In the genomic region with DNA sequence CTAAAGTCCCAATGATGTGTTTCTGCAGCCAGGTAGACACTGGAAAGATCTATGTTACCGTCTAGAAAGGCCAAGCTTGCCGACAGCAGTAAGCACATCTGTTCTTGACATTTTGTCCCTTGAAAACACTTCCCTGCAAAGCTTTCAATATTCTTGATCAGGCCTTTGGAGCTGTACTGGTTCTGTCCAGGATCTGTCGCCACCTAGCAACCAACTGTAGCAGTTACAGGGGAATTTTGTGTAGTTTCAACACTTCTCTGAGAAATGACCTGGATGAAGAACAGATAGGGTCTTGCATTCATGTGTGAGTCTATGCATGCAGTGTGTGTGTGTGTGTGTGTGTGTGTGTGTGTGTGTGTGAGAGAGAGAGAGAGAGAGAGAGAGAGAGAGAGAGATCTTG, we compare ENCODE assay signal across 12 mouse cellular contexts. TPM values are rescaled to one million over a fixed set of nuclear protein-coding genes. Genes with fewer than 3 reads are reported as not detected.
DNase-seq lines count a peak whose midpoint lies in the region; ATAC-seq and TF ChIP-seq lines count a peak whose summit lies in the region.
"Had no signal": no experiment of that assay in that cellular context is flagged by ENCODE, and none has a peak within 500 bp of the region (broad histone marks: within the 10 kb centered on the region; RNA-seq: fewer than 3 reads in every experiment).

No protein-coding gene starts in this region.

- H3K4me2 ChIP-seq in liver, postnatal 0 days (ENCODE audit: low read depth, low read length) = no peak overlapping the region
- H3K4me2 ChIP-seq in liver, embryonic 11.5 days = no peak overlapping the region
- no peak overlapping the region for H3K4me2 ChIP-seq in hindbrain, embryonic 12.5 days (replicated peaks)
- H3K4me2 ChIP-seq: heart, embryonic 11.5 days had no signal

- DNase-seq in gastrocnemius, adult 2 months = no peak
- DNase-seq in gastrocnemius, postnatal 14 days = no peak
- no peak for DNase-seq in liver, postnatal 0 days
- no peak for DNase-seq in liver, embryonic 11.5 days (ENCODE audit: low spot score)
- DNase-seq in ES-CJ7 (ENCODE audit: low read depth, low spot score) = peak; percentile 37
- DNase-seq in embryo, embryonic 11 days = peak; percentile 6
- DNase-seq in urinary bladder, postnatal 36 days (ENCODE audit: low spot score in 2 of 2) = no peak

- H3K9ac ChIP-seq in liver, postnatal 0 days (replicated peaks) = no peak overlapping the region
- no peak overlapping the region for H3K9ac ChIP-seq in liver, embryonic 11.5 days (ENCODE audit: low read depth, low read length)
- H3K9ac ChIP-seq in hindbrain, embryonic 12.5 days = no peak overlapping the region

- no peak overlapping the region for H3K27ac ChIP-seq in gastrocnemius, adult 2 months
- H3K27ac ChIP-seq in liver, postnatal 0 days (ENCODE audit: low read depth) = peak overlapping the region; percentile 95; the same call in 1 of the 2 replicates
- no peak overlapping the region for H3K27ac ChIP-seq in liver, embryonic 11.5 days (ENCODE audit: low read depth, low read length)
- H3K27ac ChIP-seq in hindbrain, embryonic 12.5 days = no peak overlapping the region

- no peaks in the 10 kb centered on the region for H3K9me3 ChIP-seq in liver, postnatal 0 days (ENCODE audit: low read length)
- H3K9me3 ChIP-seq in liver, embryonic 11.5 days (ENCODE audit: control insufficient read depth, low read length) = no peaks in the 10 kb centered on the region
- H3K9me3 ChIP-seq in hindbrain, embryonic 12.5 days (replicated peaks) = no peaks in the 10 kb centered on the region

- no peaks in the 10 kb centered on the region for H3K27me3 ChIP-seq in liver, postnatal 0 days (ENCODE audit: insufficient read depth, low read length)
- no peaks in the 10 kb centered on the region for H3K27me3 ChIP-seq in liver, embryonic 11.5 days (replicated peaks; ENCODE audit: control insufficient read depth, insufficient read depth, low read length)
- H3K27me3 ChIP-seq in hindbrain, embryonic 12.5 days = no peaks in the 10 kb centered on the region

- no peak for TF ChIP-seq EP300 in liver, postnatal 0 days (IDR thresholded peaks at IDR 0.05; ENCODE audit: low read depth)

- peak; percentile 21; the same call in 1 of the 2 replicates for TF ChIP-seq CTCF in gastrocnemius, adult 2 months (IDR thresholded peaks at IDR 0.05)
- TF ChIP-seq CTCF in liver, postnatal 0 days (IDR thresholded peaks at IDR 0.05; ENCODE audit: low read depth) = peak; percentile 63

- no peaks in the 10 kb centered on the region for H3K36me3 ChIP-seq in liver, postnatal 0 days (replicated peaks; ENCODE audit: insufficient read depth, low read length)
- no peaks in the 10 kb centered on the region for H3K36me3 ChIP-seq in liver, embryonic 11.5 days (ENCODE audit: control insufficient read depth, insufficient read depth, low read length)
- no peaks in the 10 kb centered on the region for H3K36me3 ChIP-seq in hindbrain, embryonic 12.5 days

- H3K4me1 ChIP-seq in liver, postnatal 0 days (ENCODE audit: insufficient read depth) = 0 out of 2 replicates have a peak, but pooled peaks cover 3% of the 10 kb centered on the region
- H3K4me1 ChIP-seq in liver, embryonic 11.5 days (replicated peaks; ENCODE audit: control insufficient read depth, insufficient read depth, low read length) = no peaks in the 10 kb centered on the region
- H3K4me1 ChIP-seq in hindbrain, embryonic 12.5 days = no peaks in the 10 kb centered on the region

- 47% methylated on average over 3 of the region's 3 CpGs for WGBS in liver, postnatal 0 days (ENCODE audit: insufficient replicate concordance)
- 46% methylated on average over 3 of the region's 3 CpGs for WGBS in liver, embryonic 11.5 days
- WGBS in hindbrain, embryonic 12.5 days = 56% methylated on average over 3 of the region's 3 CpGs

- no peak overlapping the region for H3K4me3 ChIP-seq in gastrocnemius, adult 2 months
- H3K4me3 ChIP-seq in liver, postnatal 0 days (ENCODE audit: low read depth, low read length) = no peak overlapping the region
- H3K4me3 ChIP-seq in liver, embryonic 11.5 days (ENCODE audit: low read depth, low read length) = no peak overlapping the region
- no peak overlapping the region for H3K4me3 ChIP-seq in hindbrain, embryonic 12.5 days

- ATAC-seq in liver, postnatal 0 days = peak; percentile 15; the same call in 1 of the 2 replicates
- ATAC-seq in liver, embryonic 11.5 days (replicated peaks; ENCODE audit: low FRiP score) = no peak
- no peak for ATAC-seq in hindbrain, embryonic 12.5 days (ENCODE audit: low FRiP score)
- ATAC-seq: intestine, embryonic 16.5 days had no signal

- intact Hi-C loops in gastrocnemius, adult 2 months (cut with DNase I) = no loop called here
- intact Hi-C loops in gastrocnemius, postnatal 14 days (cut with DNase I; ENCODE audit: low total_unique reads) = no loop called here

RNA-seq across cellular contexts. Expression of a gene that starts 7.6 kb away (rescaled TPM):
- total RNA-seq in gastrocnemius, adult 2 months (2021) = not detected
- total RNA-seq in gastrocnemius, postnatal 14 days (2021) = not detected
- 745 and 764 TPM in 2 replicates for polyA plus RNA-seq in liver, postnatal 0 days (2015; fragmentation: Nextera tagmentation; extraction: Ambion mirVana)
- polyA plus RNA-seq in liver, embryonic 11.5 days (2014; fragmentation: Nextera tagmentation; extraction: Ambion mirVana) = not detected in 2 replicates
- not detected in 2 replicates for polyA plus RNA-seq in hindbrain, embryonic 12.5 days (2016; fragmentation: Nextera tagmentation; extraction: Ambion mirVana)
- total RNA-seq: left cerebral cortex, postnatal 36 days had no signal
- polyA plus RNA-seq: heart, embryonic 11.5 days had no signal

RNA-seq across cellular contexts. Expression of a gene that starts 10.8 kb away (rescaled TPM):
- total RNA-seq in gastrocnemius, adult 2 months (2021) = under 1 TPM; 0.31 to 0.51 TPM
- total RNA-seq in gastrocnemius, postnatal 14 days (2021) = 1 to 10 TPM; 3.0 to 6.7 TPM
- 0.22 and 0.26 TPM in 2 replicates for polyA plus RNA-seq in liver, postnatal 0 days (2015; fragmentation: Nextera tagmentation; extraction: Ambion mirVana)
- 0.14 TPM in 1 of 2 replicates, not detected in the other for polyA plus RNA-seq in liver, embryonic 11.5 days (2014; fragmentation: Nextera tagmentation; extraction: Ambion mirVana)
- 0.17 and 0.74 TPM in 2 replicates for polyA plus RNA-seq in hindbrain, embryonic 12.5 days (2016; fragmentation: Nextera tagmentation; extraction: Ambion mirVana)
- polyA plus RNA-seq: heart, embryonic 11.5 days; thymus, postnatal 0 days had no signal

RNA-seq across cellular contexts. Expression of a gene that starts 47.3 kb away (rescaled TPM):
- total RNA-seq in gastrocnemius, adult 2 months (2021) = not detected
- total RNA-seq in gastrocnemius, postnatal 14 days (2021) = not detected
- polyA plus RNA-seq in liver, postnatal 0 days (2015; fragmentation: Nextera tagmentation; extraction: Ambion mirVana) = not detected in 2 replicates
- not detected in 2 replicates for polyA plus RNA-seq in liver, embryonic 11.5 days (2014; fragmentation: Nextera tagmentation; extraction: Ambion mirVana)
- not detected in 2 replicates for polyA plus RNA-seq in hindbrain, embryonic 12.5 days (2016; fragmentation: Nextera tagmentation; extraction: Ambion mirVana)
- total RNA-seq: left cerebral cortex, postnatal 36 days had no signal
- polyA plus RNA-seq: heart, embryonic 11.5 days; intestine, embryonic 16.5 days; thymus, postnatal 0 days had no signal

RNA-seq across cellular contexts. Expression of a gene that starts 47.5 kb away (rescaled TPM):
- not detected for total RNA-seq in gastrocnemius, adult 2 months (2021)
- total RNA-seq in gastrocnemius, postnatal 14 days (2021) = not detected
- polyA plus RNA-seq in liver, postnatal 0 days (2015; fragmentation: Nextera tagmentation; extraction: Ambion mirVana) = not detected in 2 replicates
- not detected in 2 replicates for polyA plus RNA-seq in liver, embryonic 11.5 days (2014; fragmentation: Nextera tagmentation; extraction: Ambion mirVana)
- not detected in 2 replicates for polyA plus RNA-seq in hindbrain, embryonic 12.5 days (2016; fragmentation: Nextera tagmentation; extraction: Ambion mirVana)
- total RNA-seq: left cerebral cortex, postnatal 36 days had no signal
- polyA plus RNA-seq: heart, embryonic 11.5 days; intestine, embryonic 16.5 days; thymus, postnatal 0 days had no signal

RNA-seq across cellular contexts. Expression of a gene that starts 52.3 kb away (rescaled TPM):
- total RNA-seq in gastrocnemius, adult 2 months (2021) = not detected
- not detected for total RNA-seq in gastrocnemius, postnatal 14 days (2021)
- polyA plus RNA-seq in liver, postnatal 0 days (2015; fragmentation: Nextera tagmentation; extraction: Ambion mirVana) = 81.3 and 89.1 TPM in 2 replicates
- polyA plus RNA-seq in liver, embryonic 11.5 days (2014; fragmentation: Nextera tagmentation; extraction: Ambion mirVana) = 0.79 and 0.95 TPM in 2 replicates
- not detected in 2 replicates for polyA plus RNA-seq in hindbrain, embryonic 12.5 days (2016; fragmentation: Nextera tagmentation; extraction: Ambion mirVana)

Comparison
In these comparisons a context has a peak if more than half of its experiments do, and no peak if none do; other contexts are left out.
1. RNA of a gene that starts 7.6 kb away (polyA plus RNA-seq): 745 to 764 TPM in liver, postnatal 0 days; not detected in liver, embryonic 11.5 days and not detected in hindbrain, embryonic 12.5 days; every median in the first group is over 100 times any median in the second.
2. DNase-seq: peak in ES-CJ7 (single experiment) and embryo, embryonic 11 days (single experiment); none in gastrocnemius, adult 2 months (single experiment), gastrocnemius, postnatal 14 days (single experiment), liver, postnatal 0 days (single experiment), liver, embryonic 11.5 days (single experiment) and urinary bladder, postnatal 36 days (0 of 2).